Comparison of ENCODE assay signal across 8 mouse cellular contexts in genomic region chr5:143623356-143624295, GRCm38 (mm10). TPM values are rescaled to one million over a fixed set of nuclear protein-coding genes. Genes with fewer than 3 reads are reported as not detected.
DNase-seq lines count a peak whose midpoint lies in the region; ATAC-seq and TF ChIP-seq lines count a peak whose summit lies in the region.

No protein-coding gene starts in this region.

- 0 out of 2 replicates have a peak, but pooled peaks have one; percentile 11 for TF ChIP-seq EP300 in lung, postnatal 0 days (IDR thresholded peaks at IDR 0.05)

- no peaks in the 10 kb centered on the region for H3K27me3 ChIP-seq in embryonic facial prominence, embryonic 11.5 days (ENCODE audit: control insufficient read depth, insufficient read depth, low read length)
- no peaks in the 10 kb centered on the region for H3K27me3 ChIP-seq in hindbrain, embryonic 13.5 days
- H3K27me3 ChIP-seq in lung, postnatal 0 days (replicated peaks; ENCODE audit: insufficient read depth, low read length) = no peaks in the 10 kb centered on the region

- ATAC-seq in embryonic facial prominence, embryonic 11.5 days (replicated peaks; ENCODE audit: insufficient number of reproducible peaks, low FRiP score, low TSS enrichment, low read depth) = no peak
- ATAC-seq in hindbrain, embryonic 13.5 days (ENCODE audit: low FRiP score) = no peak
- no peak for ATAC-seq in lung, postnatal 0 days

- peaks cover 7% of the 10 kb centered on the region for H3K4me1 ChIP-seq in embryonic facial prominence, embryonic 11.5 days (ENCODE audit: control insufficient read depth, insufficient read depth, low read length)
- H3K4me1 ChIP-seq in hindbrain, embryonic 13.5 days (replicated peaks) = peaks cover 46% of the 10 kb centered on the region
- H3K4me1 ChIP-seq in lung, postnatal 0 days (ENCODE audit: insufficient read depth, low read depth, low read length) = peaks cover 8% of the 10 kb centered on the region; the same call in 1 of the 2 replicates

- TF ChIP-seq CTCF in lung, postnatal 0 days (IDR thresholded peaks at IDR 0.05) = peak; percentile 9; the same call in 1 of the 2 replicates

- no peak overlapping the region for H3K27ac ChIP-seq in embryonic facial prominence, embryonic 11.5 days (replicated peaks; ENCODE audit: low read depth, low read length)
- H3K27ac ChIP-seq in hindbrain, embryonic 13.5 days = no peak overlapping the region
- H3K27ac ChIP-seq in lung, postnatal 0 days (ENCODE audit: low read length) = peak overlapping the region; percentile 93

- H3K9me3 ChIP-seq in embryonic facial prominence, embryonic 11.5 days (replicated peaks; ENCODE audit: control insufficient read depth, low read length) = no peaks in the 10 kb centered on the region
- no peaks in the 10 kb centered on the region for H3K9me3 ChIP-seq in hindbrain, embryonic 13.5 days
- no peaks in the 10 kb centered on the region for H3K9me3 ChIP-seq in lung, postnatal 0 days (ENCODE audit: low read length)

- 40% methylated on average over 19 of the region's 19 CpGs for WGBS in embryonic facial prominence, embryonic 11.5 days
- 56% methylated on average over 19 of the region's 19 CpGs for WGBS in hindbrain, embryonic 13.5 days
- 15% methylated on average over 19 of the region's 19 CpGs for WGBS in lung, postnatal 0 days

- peak overlapping the region; percentile 54 for H3K4me3 ChIP-seq in embryonic facial prominence, embryonic 11.5 days (ENCODE audit: low read depth, low read length)
- peak overlapping the region; percentile 73 for H3K4me3 ChIP-seq in hindbrain, embryonic 13.5 days
- H3K4me3 ChIP-seq in lung, postnatal 0 days (ENCODE audit: low read depth, low read length) = peak overlapping the region; percentile 89

- no peaks in the 10 kb centered on the region for H3K36me3 ChIP-seq in embryonic facial prominence, embryonic 11.5 days (replicated peaks; ENCODE audit: control insufficient read depth, insufficient read depth, low read depth, low read length)
- no peaks in the 10 kb centered on the region for H3K36me3 ChIP-seq in hindbrain, embryonic 13.5 days
- no peaks in the 10 kb centered on the region for H3K36me3 ChIP-seq in lung, postnatal 0 days (ENCODE audit: insufficient read depth, low read length)

- DNase-seq in layer of hippocampus, adult 9-11 months = peak; percentile 51
- DNase-seq in layer of hippocampus, postnatal 25 days (ENCODE audit: extremely low spot score in 1 of 2, low spot score in 1 of 2) = no peak
- DNase-seq in embryonic facial prominence, embryonic 11.5 days (ENCODE audit: low spot score) = no peak
- peak; percentile 47 for DNase-seq in lung, postnatal 0 days (ENCODE audit: low spot score)
- no peak for DNase-seq in urinary bladder, postnatal 14 days (ENCODE audit: low spot score)
- no peak for DNase-seq in layer of hippocampus, adult 9-10 months (ENCODE audit: low spot score)
- no peak for DNase-seq in thymus, postnatal 14 days

- no peak overlapping the region for H3K9ac ChIP-seq in embryonic facial prominence, embryonic 11.5 days (replicated peaks; ENCODE audit: low read length)
- peak overlapping the region; percentile 83 for H3K9ac ChIP-seq in hindbrain, embryonic 13.5 days
- H3K9ac ChIP-seq in lung, postnatal 0 days (replicated peaks; ENCODE audit: low read depth) = peak overlapping the region; percentile 92

- peak overlapping the region; percentile 71 for H3K4me2 ChIP-seq in embryonic facial prominence, embryonic 11.5 days (ENCODE audit: low read depth, low read length)
- H3K4me2 ChIP-seq in hindbrain, embryonic 13.5 days = peak overlapping the region; percentile 82
- peak overlapping the region; percentile 76 for H3K4me2 ChIP-seq in lung, postnatal 0 days (replicated peaks; ENCODE audit: low read depth, low read length)

RNA-seq across cellular contexts. Expression of gene Cyth3, which starts 1.4 kb away (rescaled TPM):
- total RNA-seq in layer of hippocampus, postnatal 25 days (2021) = 10 to 100 TPM; 40.8 to 49.8 TPM
- 38.5 and 41.8 TPM in 2 replicates for polyA plus RNA-seq in embryonic facial prominence, embryonic 11.5 days (2014; fragmentation: Nextera tagmentation; extraction: Ambion mirVana)
- polyA plus RNA-seq in hindbrain, embryonic 13.5 days (2015; fragmentation: Nextera tagmentation; extraction: Ambion mirVana) = 34.2 and 37.9 TPM in 2 replicates
- polyA plus RNA-seq in lung, postnatal 0 days (2015; fragmentation: Nextera tagmentation; extraction: Ambion mirVana) = 87.3 and 96.6 TPM in 2 replicates

Comparison
In these comparisons a context has a peak if more than half of its experiments do, and no peak if none do; other contexts are left out.
1. DNase-seq: peak in layer of hippocampus, adult 9-11 months (single experiment) and lung, postnatal 0 days (single experiment); none in layer of hippocampus, postnatal 25 days (0 of 2), embryonic facial prominence, embryonic 11.5 days (single experiment), urinary bladder, postnatal 14 days (single experiment), layer of hippocampus, adult 9-10 months (single experiment) and thymus, postnatal 14 days (single experiment).
2. Peak in every context shown above with its lines, with median percentiles within 50 percentile points of each other: H3K4me2 ChIP-seq and H3K4me3 ChIP-seq.